Mouse (Mus musculus) embryonic fibroblast, embryonic 13.5 days (primary cell): Measurements from ENCODE around the gene Gja1.

Experiments
- CTCF ChIP-seq: IDR thresholded peaks from 2 replicates; pipeline ENCODE4 v1.5.1; 2011; ENCODE audit warnings: mild to moderate bottlenecking, control low read depth, low read length, moderate library complexity, borderline replicate concordance; ENCODE audit not compliant: insufficient read depth
- POLR2A ChIP-seq: IDR thresholded peaks from 2 replicates; pipeline ENCODE4 v1.6.1; 2011; ENCODE audit warnings: low read depth, mild to moderate bottlenecking, control low read depth, low read length, moderate library complexity

DNA sequence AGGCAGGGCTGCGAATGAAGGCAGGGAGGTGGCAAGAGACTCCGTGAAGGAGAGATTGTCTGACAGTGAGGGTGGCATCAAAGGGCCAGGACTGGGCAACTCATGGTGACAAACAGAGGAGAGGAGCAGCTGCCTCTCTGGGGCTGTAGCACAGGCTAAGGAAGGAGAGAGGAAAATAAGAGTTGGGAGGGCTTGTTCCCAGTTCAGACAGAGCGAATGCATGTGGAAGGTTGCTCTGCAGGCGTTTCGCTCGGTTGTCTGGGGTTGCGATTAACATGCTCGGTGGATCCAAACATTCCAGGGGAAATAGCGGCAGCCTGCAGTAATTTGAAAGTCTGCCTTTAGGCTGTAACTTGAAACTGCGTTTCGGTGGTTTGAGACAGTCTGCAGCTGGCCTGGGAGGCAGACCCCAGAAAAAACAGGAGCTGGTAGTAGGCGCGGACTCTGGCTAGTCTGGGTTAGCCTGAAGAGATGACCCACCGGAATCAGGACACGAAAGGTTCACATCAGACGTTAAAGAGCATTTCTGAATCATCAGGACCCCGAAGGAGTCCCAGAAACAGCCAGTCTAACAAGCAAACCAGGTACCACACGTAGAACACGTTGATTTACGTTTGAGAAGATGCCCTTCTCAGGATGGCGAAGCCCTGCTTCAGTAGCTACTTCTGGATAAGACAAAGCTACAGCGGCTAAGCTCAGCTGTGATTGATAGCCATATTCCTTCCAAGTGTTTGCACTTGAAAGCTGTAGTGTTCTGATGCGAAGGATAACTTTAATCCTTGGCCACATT, 54.7 kb downstream of the Gja1 start:
- TF ChIP-seq CTCF (no peak), POLR2A (no peak)
